Mouse (Mus musculus): ENCODE measurements around the gene Tcf7.

DNA sequence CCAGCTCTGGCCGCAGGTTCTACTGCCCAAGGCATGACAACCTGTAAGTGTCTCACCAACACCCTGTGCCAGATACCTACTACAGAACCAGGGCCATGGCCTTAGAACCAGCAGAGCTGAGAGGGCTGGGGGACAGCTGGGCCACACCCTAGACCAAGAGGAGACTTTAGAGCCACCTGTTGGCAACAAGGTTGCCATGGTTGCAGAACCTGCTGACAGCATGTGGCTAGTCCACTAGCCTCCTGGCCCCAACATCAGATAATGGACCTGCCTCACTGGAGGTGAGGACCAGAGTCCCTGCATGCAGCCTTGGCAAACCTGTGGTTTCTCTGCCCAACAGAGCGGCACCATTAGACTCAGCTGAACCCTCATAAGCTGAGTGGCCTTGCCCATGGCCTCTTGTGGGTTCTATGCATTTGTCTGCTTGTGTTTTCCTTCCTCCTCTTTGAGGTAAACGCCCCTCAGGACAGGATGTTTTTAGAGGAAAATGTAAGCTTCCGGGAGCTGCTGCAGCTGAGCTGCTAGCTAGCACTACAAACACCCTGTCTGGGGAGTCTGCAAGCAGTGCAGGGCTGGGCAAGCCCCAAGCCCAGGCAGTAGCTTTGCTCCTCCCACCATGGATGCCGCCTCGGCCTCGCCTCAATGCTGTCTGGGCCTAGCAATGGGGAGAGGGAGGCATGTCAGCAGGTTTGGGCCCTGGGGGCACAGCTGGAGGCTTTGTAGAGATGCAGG lies 14.5 kb downstream of the Tcf7 start:
- TF ChIP-seq CTCF (IDR thresholded peaks at IDR 0.05; ENCODE audit: borderline replicate concordance, insufficient read depth, low read depth, low read length) (no peak), POLR2A (IDR thresholded peaks at IDR 0.05; ENCODE audit: borderline replicate concordance, insufficient read depth, low read length) (no peak)

All from cerebellum, adult 2 months (tissue).